Comparison of ENCODE assay signal across 8 mouse cellular contexts in the genomic region with DNA sequence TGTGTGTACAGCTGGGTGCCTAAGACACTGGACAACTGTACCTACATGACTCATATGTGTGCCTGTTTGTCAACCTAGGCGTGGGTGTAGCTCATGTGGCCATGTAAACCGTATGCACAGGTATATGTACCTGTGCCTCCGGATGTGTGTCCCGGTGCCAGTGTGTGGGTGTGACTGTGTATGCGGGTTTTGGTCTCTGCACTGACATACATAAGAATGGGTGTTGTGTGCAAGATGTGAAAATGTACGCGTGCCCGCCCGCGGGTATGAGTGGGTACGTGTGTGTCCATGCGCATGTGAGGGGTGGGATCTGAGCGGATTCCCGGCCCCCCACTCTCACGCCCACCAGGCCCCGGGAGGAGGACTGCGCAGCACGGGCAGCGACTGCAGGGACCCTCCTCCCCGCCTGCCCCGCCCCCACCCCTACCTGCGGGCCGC. TPM values are rescaled to one million over a fixed set of nuclear protein-coding genes. Genes with fewer than 3 reads are reported as not detected.
DNase-seq lines count a peak whose midpoint lies in the region; ATAC-seq and TF ChIP-seq lines count a peak whose summit lies in the region.

No protein-coding gene starts in this region.

- H3K4me3 ChIP-seq in cortical plate, adult 2 months (ENCODE audit: insufficient read depth, low read length): peak overlapping the region; percentile 59
- H3K4me3 ChIP-seq in hindbrain, embryonic 10.5 days: peak overlapping the region; percentile 90
- H3K4me3 ChIP-seq in midbrain, embryonic 13.5 days (replicated peaks): peak overlapping the region; percentile 76

- no peak for TF ChIP-seq CTCF in cortical plate, adult 2 months (IDR thresholded peaks at IDR 0.05; ENCODE audit: extremely low read depth, insufficient read depth, low read length)

- H3K36me3 ChIP-seq in hindbrain, embryonic 10.5 days: no peaks in the 10 kb centered on the region
- H3K36me3 ChIP-seq in midbrain, embryonic 13.5 days: no peaks in the 10 kb centered on the region

- ATAC-seq in midbrain, embryonic 13.5 days: peak; percentile 64

- peak; percentile 29 for DNase-seq in layer of hippocampus, adult 9-11 months
- no peak for DNase-seq in layer of hippocampus, postnatal 14 days (ENCODE audit: low spot score in 2 of 2)
- no peak for DNase-seq in hindbrain, embryonic 10.5 days (ENCODE audit: low spot score)
- no peak for DNase-seq in MN1 (ENCODE audit: low spot score)
- DNase-seq in ovary, adult 18-20 months (ENCODE audit: low spot score): no peak
- DNase-seq in frontal cortex, postnatal 25 days (ENCODE audit: low spot score in 2 of 2): no peak

- TF ChIP-seq POLR2A in cortical plate, adult 2 months (IDR thresholded peaks at IDR 0.05; ENCODE audit: extremely low read depth, insufficient read depth, low read length): no peak

- H3K4me1 ChIP-seq in cortical plate, adult 2 months (ENCODE audit: control insufficient read depth, insufficient read depth, low read length): peaks cover 5% of the 10 kb centered on the region; the same call in 1 of the 2 replicates
- peaks cover 66% of the 10 kb centered on the region for H3K4me1 ChIP-seq in hindbrain, embryonic 10.5 days (replicated peaks)
- H3K4me1 ChIP-seq in midbrain, embryonic 13.5 days (replicated peaks): peaks cover 50% of the 10 kb centered on the region

- no peaks in the 10 kb centered on the region for H3K9me3 ChIP-seq in hindbrain, embryonic 10.5 days
- H3K9me3 ChIP-seq in midbrain, embryonic 13.5 days: no peaks in the 10 kb centered on the region

- peaks cover 34% of the 10 kb centered on the region for H3K27me3 ChIP-seq in hindbrain, embryonic 10.5 days (ENCODE audit: insufficient read depth, poor library complexity, severe bottlenecking)
- no peaks in the 10 kb centered on the region; the same call in 1 of the 2 replicates for H3K27me3 ChIP-seq in midbrain, embryonic 13.5 days

- H3K27ac ChIP-seq in cortical plate, adult 2 months (ENCODE audit: insufficient read depth, low read length): no peak overlapping the region
- H3K27ac ChIP-seq in hindbrain, embryonic 10.5 days: peak overlapping the region; percentile 88
- H3K27ac ChIP-seq in midbrain, embryonic 13.5 days: peak overlapping the region; percentile 60

- peak overlapping the region; percentile 82 for H3K9ac ChIP-seq in midbrain, embryonic 13.5 days (replicated peaks)

- H3K4me2 ChIP-seq in midbrain, embryonic 13.5 days (replicated peaks): peak overlapping the region; percentile 90

- under 1% methylated on average over 23 of the region's 23 CpGs for WGBS in hindbrain, embryonic 10.5 days
- 2% methylated on average over 22 of the region's 23 CpGs for WGBS in midbrain, embryonic 13.5 days

RNA-seq across cellular contexts. Expression of gene C77080, which starts 22.6 kb away (rescaled TPM):
- 10 to 100 TPM; 10.7 to 11.7 TPM for total RNA-seq in layer of hippocampus, postnatal 14 days (2021)
- 14.4 and 15.0 TPM in 2 replicates for polyA plus RNA-seq in cortical plate, adult 2 months (2012; rRNA removed)
- 3.0 and 3.7 TPM in 2 replicates for polyA plus RNA-seq in hindbrain, embryonic 10.5 days (2016; fragmentation: Nextera tagmentation; extraction: Ambion mirVana)
- 5.1 and 5.4 TPM in 2 replicates for polyA plus RNA-seq in midbrain, embryonic 13.5 days (2015; fragmentation: Nextera tagmentation; extraction: Ambion mirVana)

RNA-seq across cellular contexts. Expression of gene Sync, which starts 48.8 kb away (rescaled TPM):
- 1 to 10 TPM; 1.2 TPM for total RNA-seq in layer of hippocampus, postnatal 14 days (2021)
- 0.98 and 1.1 TPM in 2 replicates for polyA plus RNA-seq in cortical plate, adult 2 months (2012; rRNA removed)
- 0.37 and 0.63 TPM in 2 replicates for polyA plus RNA-seq in hindbrain, embryonic 10.5 days (2016; fragmentation: Nextera tagmentation; extraction: Ambion mirVana)
- polyA plus RNA-seq in midbrain, embryonic 13.5 days (2015; fragmentation: Nextera tagmentation; extraction: Ambion mirVana): 0.27 and 0.67 TPM in 2 replicates

RNA-seq across cellular contexts. Expression of gene Yars, which starts 49.0 kb away (rescaled TPM):
- 100 to 1,000 TPM in 1 of 2 experiments, 10 to 100 TPM in 1; 96.1 to 101 TPM for total RNA-seq in layer of hippocampus, postnatal 14 days (2021)
- polyA plus RNA-seq in cortical plate, adult 2 months (2012; rRNA removed): 76.3 and 79.9 TPM in 2 replicates
- 104 and 109 TPM in 2 replicates for polyA plus RNA-seq in hindbrain, embryonic 10.5 days (2016; fragmentation: Nextera tagmentation; extraction: Ambion mirVana)
- 102 and 115 TPM in 2 replicates for polyA plus RNA-seq in midbrain, embryonic 13.5 days (2015; fragmentation: Nextera tagmentation; extraction: Ambion mirVana)

RNA-seq across cellular contexts. Expression of gene S100pbp, which starts 49.1 kb away (rescaled TPM):
- total RNA-seq in layer of hippocampus, postnatal 14 days (2021): 10 to 100 TPM; 32.3 to 37.9 TPM
- polyA plus RNA-seq in cortical plate, adult 2 months (2012; rRNA removed): 24.3 and 24.4 TPM in 2 replicates
- 21.5 and 26.3 TPM in 2 replicates for polyA plus RNA-seq in hindbrain, embryonic 10.5 days (2016; fragmentation: Nextera tagmentation; extraction: Ambion mirVana)
- 19.9 and 21.3 TPM in 2 replicates for polyA plus RNA-seq in midbrain, embryonic 13.5 days (2015; fragmentation: Nextera tagmentation; extraction: Ambion mirVana)
